Mouse (Mus musculus) ES-E14 (cell line): ENCODE measurements at regions not wholly inside any gene's neighbourhood (a gene's known extent, or its start where the extent isn't known, plus 50 kb on each side); places are given as distances from the start of the nearest gene placed in this dataset.

Experiments
- CHD2 ChIP-seq: IDR thresholded peaks from 2 replicates; pipeline ENCODE4 v1.6.1; 2014; ENCODE audit warnings: mild to moderate bottlenecking, low read depth, low read length, inconsistent platforms
- HCFC1 ChIP-seq: IDR thresholded peaks from 2 replicates; pipeline ENCODE4 v1.6.1; 2012; ENCODE audit warnings: low read length, inconsistent platforms, borderline replicate concordance; ENCODE audit not compliant: insufficient read depth
- MAFK ChIP-seq: IDR thresholded peaks from 2 replicates; pipeline ENCODE4 v1.6.1; 2014; ENCODE audit warnings: mild to moderate bottlenecking, low read depth, low read length, inconsistent platforms; ENCODE audit not compliant: insufficient read depth
- ZC3H11A ChIP-seq: IDR thresholded peaks from 2 replicates; pipeline ENCODE4 v1.6.1; 2012; ENCODE audit warnings: low read depth, mild to moderate bottlenecking, inconsistent platforms, low read length, borderline replicate concordance
- ZNF384 ChIP-seq: IDR thresholded peaks from 2 replicates; pipeline ENCODE4 v1.6.1; 2012; ENCODE audit warnings: low read depth, low read length, inconsistent platforms

- no peak for TF ChIP-seq ZNF384
- TF ChIP-seq CHD2 = no peak
- no peak for TF ChIP-seq HCFC1
- TF ChIP-seq ZC3H11A = no peak
- no peak for TF ChIP-seq MAFK
Measured at GRCm38 (mm10) chr10:110553954-110554353, 98.0 kb upstream of the Nav3 start.
